Mouse (Mus musculus): ENCODE data around the gene Wwc1.

- TF ChIP-seq ZNF384 (IDR thresholded peaks at IDR 0.05; ENCODE audit: low read depth, low read length), result no peak
- no peak for TF ChIP-seq ZC3H11A (IDR thresholded peaks at IDR 0.05; ENCODE audit: borderline replicate concordance, low read depth, low read length)
These were observed 29.2 kb upstream of the Wwc1 start for GRCm38 (mm10) chr11:36009281-36010208.

All from ES-E14 (cell line).